Mouse (Mus musculus) hindbrain, embryonic 11.5 days (tissue): ENCODE data around the gene Unc45b. TPM values are rescaled to one million over a fixed set of nuclear protein-coding genes. Genes with fewer than 3 reads are reported as not detected.

Experiments used
- ATAC-seq: fragments of 200-750 bp; cut with Nextera tagmentation; 2 replicates; pipeline ENCODE4 v1.8.0; 2017; ENCODE audit warnings: mild to moderate bottlenecking, moderate TSS enrichment, moderate library complexity; ENCODE audit not compliant: low FRiP score
- DNase-seq: peaks from one replicate; pipeline ENCODE4 v3.0.0-alpha.2; 2015; ENCODE audit warnings: low spot score
- H3K27ac ChIP-seq: fragments of 300-500 bp; sonication (generic); 2 replicates; pipeline ENCODE4 v1.5.1; 2014; ENCODE audit warnings: mild to moderate bottlenecking, low read depth, low read length
- H3K27me3 ChIP-seq: fragments of 300-500 bp; sonication (generic); 2 replicates; pipeline ENCODE4 v1.6.1; 2014; ENCODE audit warnings: mild to moderate bottlenecking, low read length, moderate library complexity, mixed read lengths; ENCODE audit not compliant: control insufficient read depth, insufficient read depth
- H3K36me3 ChIP-seq: fragments of 300-500 bp; sonication (generic); 2 replicates; pipeline ENCODE4 v1.6.1; 2014; ENCODE audit warnings: mild to moderate bottlenecking, low read length, moderate library complexity, mixed read lengths; ENCODE audit not compliant: control insufficient read depth, insufficient read depth
- H3K4me1 ChIP-seq: fragments of 300-500 bp; sonication (generic); replicated peaks from 2 replicates; pipeline ENCODE4 v1.6.1; 2014; ENCODE audit warnings: low read length, mixed read lengths; ENCODE audit not compliant: control insufficient read depth, insufficient read depth
- H3K4me2 ChIP-seq: fragments of 300-500 bp; sonication (generic); replicated peaks from 2 replicates; pipeline ENCODE4 v1.6.1; 2014; ENCODE audit warnings: mild to moderate bottlenecking, low read depth, low read length
- H3K4me3 ChIP-seq: fragments of 300-500 bp; sonication (generic); 2 replicates; pipeline ENCODE4 v1.5.1; 2014; ENCODE audit warnings: low read depth, low read length
- H3K9ac ChIP-seq: fragments of 300-500 bp; sonication (generic); 2 replicates; pipeline ENCODE4 v1.6.1; 2014; ENCODE audit warnings: low read depth, low read length
- H3K9me3 ChIP-seq: fragments of 300-500 bp; sonication (generic); 2 replicates; pipeline ENCODE4 v1.6.1; 2016; ENCODE audit warnings: low read length; ENCODE audit not compliant: control insufficient read depth
- WGBS: fragments of 180-500 bp; shearing (Covaris S2); extraction: QIAGEN DNeasy Blood & Tissue Kit; methylation state at CpG from one replicate; pipeline ENCODE4 v1.1.7; 2014; 5-methylcytosine and 5-hydroxymethylcytosine counted together
- polyA plus RNA-seq: library from polyadenylated mRNA; unstranded; fragments of >200 nt; fragmentation: Nextera tagmentation; extraction: Ambion mirVana; gene quantifications from 2 replicates; pipeline ENCODE4 v1.2.1, GENCODE M21; 2014

Gene Unc45b
- polyA plus RNA-seq, 1 experiment from 2014 or later, result 0.45 TPM

- Histone ChIP-seq H3K4me3 (no peak overlapping the region), H3K9ac (no peak overlapping the region), H3K9me3 (no peaks in the 10 kb centered on the region), H3K36me3 (no peaks in the 10 kb centered on the region), H3K27ac (no peak overlapping the region), H3K4me2 (no peak overlapping the region), H3K27me3 (peaks cover 22% of the 10 kb centered on the region), H3K4me1 (no peaks in the 10 kb centered on the region)
- DNase-seq, result no peak
- 53% methylated on average over 4 of the region's 4 CpGs for WGBS
- ATAC-seq, result no peak
Measured at GRCm38 (mm10) chr11:82947457-82947856, 37.1 kb downstream of the Unc45b start.

DNA sequence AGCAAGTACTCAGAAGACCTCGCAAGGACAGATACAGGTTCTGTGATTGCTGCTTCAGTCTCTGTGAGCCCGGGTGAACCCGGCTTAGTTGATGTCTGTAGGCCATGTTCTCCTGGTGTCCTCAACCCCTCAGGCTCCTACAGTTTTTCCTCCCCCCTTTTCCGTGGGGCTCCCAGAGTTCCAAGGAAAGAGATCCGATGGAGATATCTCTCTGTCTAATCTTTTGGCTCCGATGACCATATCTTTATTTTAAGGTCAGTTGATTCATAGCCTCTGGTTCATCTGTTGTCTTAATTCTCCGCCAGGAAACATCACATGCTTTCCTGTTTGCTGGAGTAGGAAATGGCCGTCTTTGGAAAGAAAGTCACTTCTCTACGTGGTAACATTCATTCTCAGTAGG, 38.7 kb downstream of the Unc45b start:
- Histone ChIP-seq H3K9me3 (no peaks in the 10 kb centered on the region), H3K4me2 (no peak overlapping the region), H3K36me3 (no peaks in the 10 kb centered on the region), H3K4me3 (no peak overlapping the region), H3K4me1 (no peaks in the 10 kb centered on the region), H3K27me3 (peaks cover 29% of the 10 kb centered on the region), H3K27ac (no peak overlapping the region), H3K9ac (no peak overlapping the region)
- DNase-seq (no peak), ATAC-seq (no peak)
- WGBS, result 83% methylated on average over 9 of the region's 9 CpGs

DNA sequence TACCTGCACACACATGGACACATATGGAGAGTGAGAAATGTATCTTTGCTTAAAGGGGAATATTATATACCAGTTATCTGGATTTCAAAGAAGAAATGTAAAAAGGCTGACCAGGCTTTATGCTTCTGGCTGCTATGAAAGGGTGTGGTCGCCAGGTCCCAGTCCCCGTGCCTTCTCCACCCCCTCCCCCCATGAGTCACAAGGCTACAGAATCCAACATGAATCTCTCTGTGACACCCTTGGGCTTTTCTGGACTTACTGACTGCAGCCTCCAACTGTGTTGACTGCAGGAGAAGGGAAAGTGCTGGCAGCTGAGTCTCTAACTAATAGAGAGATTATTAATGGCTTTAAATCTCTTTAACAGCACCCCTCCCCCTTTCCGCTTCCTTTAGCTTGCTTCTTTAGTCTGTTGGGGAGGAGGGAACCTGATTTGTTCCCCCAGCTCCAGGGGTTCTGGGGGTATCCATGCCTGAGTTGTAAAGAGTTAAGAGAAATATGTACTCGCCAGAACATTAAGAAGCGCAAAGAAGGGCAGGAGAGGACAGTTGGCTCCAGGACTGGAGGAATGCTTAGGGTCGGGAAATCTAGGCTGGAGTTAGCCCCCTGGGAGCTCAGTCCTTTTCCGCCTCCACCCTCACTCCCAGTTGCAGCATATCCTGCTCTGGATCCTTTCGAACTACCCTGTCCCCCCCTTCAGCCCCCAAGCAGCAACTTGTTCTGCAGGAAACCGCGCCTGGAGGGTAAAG, 40.6 kb downstream of the Unc45b start, which contains the start of gene Slfn5:
TSS of gene Slfn5 (plus strand) at position 614 of the 746 bp plus-strand sequence.
- ATAC-seq (no peak), DNase-seq (peak; percentile 12)
- Histone ChIP-seq H3K4me2 (no peak within 1 kb of the TSS; the same call in 1 of the 2 replicates), H3K4me1 (no peaks in the 10 kb centered on the region), H3K27me3 (peaks cover 29% of the 10 kb centered on the region), H3K4me3 (no peak within 1 kb of the TSS), H3K9me3 (no peaks in the 10 kb centered on the region), H3K9ac (no peak within 1 kb of the TSS), H3K36me3 (no peaks in the 10 kb centered on the region), H3K27ac (no peak within 1 kb of the TSS)
- WGBS, result 16% methylated on average over 10 of the region's 10 CpGs

- no peak for ATAC-seq
- no peaks in the 10 kb centered on the region for H3K4me1 ChIP-seq
- no peak overlapping the region; the same call in 1 of the 2 replicates for H3K4me2 ChIP-seq
- H3K4me3 ChIP-seq, result no peak overlapping the region
- H3K27ac ChIP-seq, result no peak overlapping the region
- no peaks in the 10 kb centered on the region for H3K9me3 ChIP-seq
- H3K9ac ChIP-seq, result no peak overlapping the region
- peaks cover 29% of the 10 kb centered on the region for H3K27me3 ChIP-seq
- 14% methylated on average over 28 of the region's 28 CpGs for WGBS
- peak; percentile 29 for DNase-seq
- H3K36me3 ChIP-seq, result no peaks in the 10 kb centered on the region
Measured at GRCm38 (mm10) chr11:82951865-82952611, 41.7 kb downstream of the Unc45b start.

GRCm38 (mm10) chr11:82952612-82953542, 42.5 kb downstream of the Unc45b start:
- DNase-seq (no peak), ATAC-seq (no peak)
- Histone ChIP-seq H3K9ac (no peak overlapping the region), H3K4me1 (no peaks in the 10 kb centered on the region), H3K4me2 (no peak overlapping the region), H3K9me3 (no peaks in the 10 kb centered on the region), H3K4me3 (no peak overlapping the region), H3K27me3 (peaks cover 29% of the 10 kb centered on the region), H3K27ac (no peak overlapping the region), H3K36me3 (no peaks in the 10 kb centered on the region)
- 71% methylated on average over 9 of the region's 9 CpGs for WGBS

- WGBS, result 74% methylated on average over 6 of the region's 6 CpGs
- DNase-seq (no peak), ATAC-seq (no peak)
- no peaks in the 10 kb centered on the region for H3K9me3 ChIP-seq
- H3K27ac ChIP-seq, result no peak overlapping the region
- H3K36me3 ChIP-seq, result no peaks in the 10 kb centered on the region
- H3K4me3 ChIP-seq, result no peak overlapping the region
- H3K27me3 ChIP-seq, result peaks cover 29% of the 10 kb centered on the region
- no peak overlapping the region for H3K9ac ChIP-seq
- H3K4me1 ChIP-seq, result no peaks in the 10 kb centered on the region
- no peak overlapping the region for H3K4me2 ChIP-seq
Measured at GRCm38 (mm10) chr11:82954631-82955030, 44.3 kb downstream of the Unc45b start.

GRCm38 (mm10) chr11:82956925-82957324, 46.6 kb downstream of the Unc45b start:
- 81% methylated on average over 10 of the region's 10 CpGs for WGBS
- Histone ChIP-seq H3K9ac (no peak overlapping the region), H3K9me3 (no peaks in the 10 kb centered on the region), H3K27ac (no peak overlapping the region), H3K36me3 (no peaks in the 10 kb centered on the region), H3K4me1 (no peaks in the 10 kb centered on the region), H3K4me3 (no peak overlapping the region), H3K27me3 (peaks cover 11% of the 10 kb centered on the region), H3K4me2 (no peak overlapping the region)
- ATAC-seq (no peak), DNase-seq (no peak)

GRCm38 (mm10) chr11:82959613-82960012, 49.3 kb downstream of the Unc45b start:
- ATAC-seq, result no peak
- Histone ChIP-seq H3K9me3 (no peaks in the 10 kb centered on the region), H3K4me3 (no peak overlapping the region), H3K27me3 (no peaks in the 10 kb centered on the region), H3K4me1 (no peaks in the 10 kb centered on the region), H3K9ac (no peak overlapping the region), H3K27ac (no peak overlapping the region), H3K4me2 (no peak overlapping the region), H3K36me3 (no peaks in the 10 kb centered on the region)
- WGBS, result 12% methylated on average over 4 of the region's 4 CpGs
- peak; percentile 44 for DNase-seq
